Mouse (Mus musculus) lung, embryonic 16.5 days (tissue): ENCODE measurements around the gene Rexo2. TPM values are rescaled to one million over a fixed set of nuclear protein-coding genes. Genes with fewer than 3 reads are reported as not detected.

Experiments
- ATAC-seq: fragments of 200-750 bp; cut with Nextera tagmentation; 2 replicates; pipeline ENCODE4 v1.8.0; 2017; ENCODE audit warnings: low read depth, mild to moderate bottlenecking, moderate library complexity
- H3K27ac ChIP-seq: fragments of 300-500 bp; sonication (generic); 2 replicates; pipeline ENCODE4 v1.5.1; 2014; ENCODE audit warnings: mild to moderate bottlenecking, control low read depth, low read length
- H3K27me3 ChIP-seq: fragments of 300-500 bp; sonication (generic); 2 replicates; pipeline ENCODE4 v1.6.1; 2014; ENCODE audit warnings: low read depth, low read length, mixed read lengths; ENCODE audit not compliant: control insufficient read depth, insufficient read depth
- H3K36me3 ChIP-seq: fragments of 300-500 bp; sonication (generic); 2 replicates; pipeline ENCODE4 v1.6.1; 2014; ENCODE audit warnings: low read length; ENCODE audit not compliant: control insufficient read depth, insufficient read depth
- H3K4me1 ChIP-seq: fragments of 300-500 bp; sonication (generic); replicated peaks from 2 replicates; pipeline ENCODE4 v1.6.1; 2014; ENCODE audit warnings: low read length, mixed read lengths; ENCODE audit not compliant: control insufficient read depth, insufficient read depth
- H3K4me2 ChIP-seq: fragments of 300-500 bp; sonication (generic); 2 replicates; pipeline ENCODE4 v1.6.1; 2014; ENCODE audit warnings: low read depth, low read length, control low read depth
- H3K4me3 ChIP-seq: fragments of 300-500 bp; sonication (generic); 2 replicates; pipeline ENCODE4 v1.5.1; 2014; ENCODE audit warnings: mild to moderate bottlenecking, low read length, control low read depth
- H3K9ac ChIP-seq: fragments of 300-500 bp; sonication (generic); 2 replicates; pipeline ENCODE4 v1.6.1; 2014; ENCODE audit warnings: low read length, control low read depth
- H3K9me3 ChIP-seq: fragments of 300-500 bp; sonication (generic); 2 replicates; pipeline ENCODE4 v1.6.1; 2016; ENCODE audit warnings: low read length; ENCODE audit not compliant: control insufficient read depth
- WGBS: fragments of 180-500 bp; shearing (Covaris S2); extraction: QIAGEN DNeasy Blood & Tissue Kit; methylation state at CpG from one replicate; pipeline ENCODE4 v1.1.7; 2014; 5-methylcytosine and 5-hydroxymethylcytosine counted together
- polyA plus RNA-seq: library from polyadenylated mRNA; unstranded; fragments of >200 nt; fragmentation: Nextera tagmentation; extraction: Ambion mirVana; gene quantifications from 2 replicates; pipeline ENCODE4 v1.2.1, GENCODE M21; 2015

Rexo2 gene
- polyA plus RNA-seq, 1 experiment from 2014 or later, result 106 TPM

DNA sequence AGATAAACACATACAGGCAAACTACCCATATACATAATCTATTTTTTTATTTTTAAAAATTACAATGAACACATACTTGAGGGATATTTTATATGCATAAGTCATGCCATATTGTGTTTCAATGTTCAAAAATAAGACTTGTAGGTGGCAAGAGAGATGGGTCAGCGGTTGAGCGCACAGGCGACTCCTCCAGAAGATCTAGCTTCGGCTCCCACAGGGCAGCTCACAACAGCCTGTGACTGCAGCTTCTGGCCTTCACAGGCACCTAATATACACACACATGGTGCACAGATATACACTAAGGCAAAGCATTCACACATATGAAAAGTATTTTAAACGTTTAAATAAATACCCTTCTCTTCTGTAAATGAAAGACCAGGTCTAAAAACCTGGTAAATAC lies 21.0 kb downstream of the Rexo2 start:
- no peak overlapping the region for H3K4me3 ChIP-seq
- H3K36me3 ChIP-seq, result no peaks in the 10 kb centered on the region
- no peaks in the 10 kb centered on the region for H3K4me1 ChIP-seq
- no peak overlapping the region for H3K9ac ChIP-seq
- no peaks in the 10 kb centered on the region for H3K27me3 ChIP-seq
- no peak for ATAC-seq
- no peaks in the 10 kb centered on the region for H3K9me3 ChIP-seq
- H3K27ac ChIP-seq, result no peak overlapping the region
- 90% methylated on average over 5 of the region's 5 CpGs for WGBS
- no peak overlapping the region for H3K4me2 ChIP-seq

- H3K27me3 ChIP-seq, result no peaks in the 10 kb centered on the region
Measured at GRCm38 (mm10) chr9:48458879-48459278, 21.5 kb downstream of the Rexo2 start.

DNA sequence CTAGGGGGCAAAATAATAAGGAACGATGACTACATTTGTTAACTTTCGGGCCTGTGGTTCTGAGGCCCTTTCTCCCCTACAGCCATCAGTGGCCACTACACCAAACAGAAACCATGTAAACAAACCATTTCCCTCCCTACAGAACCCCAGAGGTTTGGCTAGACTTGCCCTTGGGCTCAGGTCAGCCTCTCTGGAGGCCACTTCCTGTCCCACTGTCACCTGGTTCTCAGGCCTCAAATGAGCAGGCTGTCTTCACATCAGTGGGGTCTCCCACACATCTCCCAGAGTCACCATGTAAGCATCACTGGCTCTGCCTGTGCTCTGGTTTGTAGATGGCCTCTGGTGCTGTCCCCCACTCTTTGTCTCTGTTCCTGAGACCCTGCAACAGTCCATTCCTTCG lies 24.5 kb downstream of the Rexo2 start:
- Histone ChIP-seq H3K27me3 (no peaks in the 10 kb centered on the region), H3K4me1 (no peaks in the 10 kb centered on the region), H3K36me3 (no peaks in the 10 kb centered on the region), H3K27ac (no peak overlapping the region), H3K9ac (no peak overlapping the region), H3K9me3 (no peaks in the 10 kb centered on the region), H3K4me2 (no peak overlapping the region), H3K4me3 (no peak overlapping the region)
- ATAC-seq, result no peak
- 75% methylated on average over 3 of the region's 3 CpGs for WGBS

More at GRCm38 (mm10) chr9:48458879-48459278, 21.5 kb downstream of the Rexo2 start:
- Histone ChIP-seq H3K4me3 (no peak overlapping the region), H3K9me3 (no peaks in the 10 kb centered on the region), H3K36me3 (no peaks in the 10 kb centered on the region), H3K9ac (no peak overlapping the region), H3K27ac (no peak overlapping the region), H3K4me2 (no peak overlapping the region), H3K4me1 (no peaks in the 10 kb centered on the region)
- 69% methylated on average over 3 of the region's 3 CpGs for WGBS
- ATAC-seq, result no peak

- ATAC-seq, result no peak
- Histone ChIP-seq H3K36me3 (no peaks in the 10 kb centered on the region), H3K4me1 (no peaks in the 10 kb centered on the region), H3K4me3 (no peak overlapping the region), H3K27ac (no peak overlapping the region), H3K9ac (no peak overlapping the region), H3K27me3 (no peaks in the 10 kb centered on the region), H3K9me3 (no peaks in the 10 kb centered on the region), H3K4me2 (no peak overlapping the region)
- WGBS, result 83% methylated on average over 17 of the region's 17 CpGs
Measured at GRCm38 (mm10) chr9:48450066-48450465, 30.4 kb downstream of the Rexo2 start.

- H3K9me3 ChIP-seq, result no peaks in the 10 kb centered on the region
- no peak overlapping the region for H3K4me3 ChIP-seq
- no peak overlapping the region for H3K4me2 ChIP-seq
- H3K27ac ChIP-seq, result no peak overlapping the region
- no peak for ATAC-seq
- no peak overlapping the region for H3K9ac ChIP-seq
- no peaks in the 10 kb centered on the region for H3K27me3 ChIP-seq
- no peaks in the 10 kb centered on the region for H3K36me3 ChIP-seq
- H3K4me1 ChIP-seq, result no peaks in the 10 kb centered on the region
- 30% methylated on average over 5 of the region's 5 CpGs for WGBS
Measured at GRCm38 (mm10) chr9:48447783-48448209, 32.6 kb downstream of the Rexo2 start.

- no peaks in the 10 kb centered on the region for H3K9me3 ChIP-seq
- no peak overlapping the region for H3K9ac ChIP-seq
- no peak overlapping the region for H3K27ac ChIP-seq
- H3K36me3 ChIP-seq, result no peaks in the 10 kb centered on the region
- WGBS, result 73% methylated on average over 2 of the region's 2 CpGs
- no peak for ATAC-seq
- no peaks in the 10 kb centered on the region for H3K4me1 ChIP-seq
- H3K27me3 ChIP-seq, result no peaks in the 10 kb centered on the region
- no peak overlapping the region for H3K4me3 ChIP-seq
- H3K4me2 ChIP-seq, result no peak overlapping the region
Measured at GRCm38 (mm10) chr9:48444821-48445220, 35.6 kb downstream of the Rexo2 start.

- WGBS, result 42% methylated on average over 1 of the region's 1 CpGs
- ATAC-seq, result no peak
- H3K36me3 ChIP-seq, result no peaks in the 10 kb centered on the region
Measured at GRCm38 (mm10) chr9:48443873-48444272, 36.5 kb downstream of the Rexo2 start.

DNA sequence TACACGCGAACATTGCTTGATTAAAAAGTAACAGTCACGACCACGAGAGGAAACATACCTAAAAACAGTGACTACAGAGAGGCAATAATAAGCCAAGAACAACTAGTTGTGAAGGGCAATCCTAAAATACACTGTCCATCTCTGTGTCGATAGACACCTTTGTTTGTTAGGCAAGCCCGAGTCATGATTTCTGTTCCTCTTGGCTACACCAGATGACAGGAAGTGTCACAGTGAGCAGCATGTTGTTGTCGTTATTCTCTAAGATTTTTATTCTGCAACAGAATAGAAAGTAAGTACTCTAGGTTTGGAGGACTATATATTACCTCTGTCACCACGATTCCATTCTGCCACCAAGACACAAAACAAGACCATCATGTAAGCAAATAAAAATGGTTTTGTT lies 48.0 kb downstream of the Rexo2 start:
- no peak overlapping the region for H3K4me2 ChIP-seq
- no peaks in the 10 kb centered on the region for H3K36me3 ChIP-seq
- no peaks in the 10 kb centered on the region for H3K27me3 ChIP-seq
- H3K27ac ChIP-seq, result no peak overlapping the region
- no peaks in the 10 kb centered on the region for H3K4me1 ChIP-seq
- H3K9me3 ChIP-seq, result no peaks in the 10 kb centered on the region
- no peak overlapping the region for H3K9ac ChIP-seq
- no peak overlapping the region for H3K4me3 ChIP-seq
- WGBS, result 72% methylated on average over 8 of the region's 8 CpGs
- no peak for ATAC-seq

More at GRCm38 (mm10) chr9:48443873-48444272, 36.5 kb downstream of the Rexo2 start:
- H3K9ac ChIP-seq, result no peak overlapping the region
- H3K4me1 ChIP-seq, result no peaks in the 10 kb centered on the region
- no peaks in the 10 kb centered on the region for H3K9me3 ChIP-seq
- no peak overlapping the region for H3K4me2 ChIP-seq
- H3K4me3 ChIP-seq, result no peak overlapping the region
- H3K27ac ChIP-seq, result no peak overlapping the region
- no peaks in the 10 kb centered on the region for H3K27me3 ChIP-seq

DNA sequence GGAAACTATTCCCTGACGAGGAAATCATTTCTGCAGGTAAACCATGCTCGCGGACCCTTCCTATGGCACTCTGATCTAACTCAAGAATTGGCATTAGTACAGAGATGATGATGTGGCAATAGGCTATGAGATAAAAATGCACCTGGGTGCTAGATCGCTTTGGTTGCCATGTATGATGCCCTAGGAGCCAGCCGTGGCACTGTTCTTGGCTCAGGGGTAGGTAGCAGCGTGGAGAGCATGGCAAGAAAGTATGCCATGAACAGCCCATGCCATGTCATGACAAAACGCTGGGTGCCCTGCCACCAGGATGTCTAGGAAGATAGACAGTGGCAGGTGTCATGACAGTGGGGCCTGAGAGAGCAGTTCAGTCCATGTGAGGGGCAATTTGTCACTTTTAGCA lies 53.2 kb downstream of the Rexo2 start:
- Histone ChIP-seq H3K9ac (no peak overlapping the region), H3K4me3 (no peak overlapping the region), H3K4me1 (no peaks in the 10 kb centered on the region), H3K27ac (no peak overlapping the region), H3K27me3 (no peaks in the 10 kb centered on the region), H3K9me3 (no peaks in the 10 kb centered on the region), H3K36me3 (no peaks in the 10 kb centered on the region), H3K4me2 (no peak overlapping the region)
- no peak for ATAC-seq
- WGBS, result 85% methylated on average over 7 of the region's 7 CpGs

- no peaks in the 10 kb centered on the region for H3K9me3 ChIP-seq
- H3K4me3 ChIP-seq, result no peak overlapping the region
- no peaks in the 10 kb centered on the region for H3K4me1 ChIP-seq
- H3K27ac ChIP-seq, result no peak overlapping the region
- 16% methylated on average over 1 of the region's 1 CpGs for WGBS
- no peak overlapping the region for H3K4me2 ChIP-seq
- no peak overlapping the region for H3K9ac ChIP-seq
- H3K27me3 ChIP-seq, result no peaks in the 10 kb centered on the region
- no peaks in the 10 kb centered on the region for H3K36me3 ChIP-seq
- ATAC-seq, result no peak
Measured at GRCm38 (mm10) chr9:48423256-48423655, 57.2 kb downstream of the Rexo2 start.
